Mouse (Mus musculus) thymus, postnatal 10 days (tissue): ENCODE data around the gene H2-Oa.

Source experiments
- DNase-seq, 2 experiments: peaks; one replicate each; pipeline ENCODE4 v3.0.0; 2021; ENCODE audit warnings: low spot score in 2 of 2

The H2-Oa gene

DNA sequence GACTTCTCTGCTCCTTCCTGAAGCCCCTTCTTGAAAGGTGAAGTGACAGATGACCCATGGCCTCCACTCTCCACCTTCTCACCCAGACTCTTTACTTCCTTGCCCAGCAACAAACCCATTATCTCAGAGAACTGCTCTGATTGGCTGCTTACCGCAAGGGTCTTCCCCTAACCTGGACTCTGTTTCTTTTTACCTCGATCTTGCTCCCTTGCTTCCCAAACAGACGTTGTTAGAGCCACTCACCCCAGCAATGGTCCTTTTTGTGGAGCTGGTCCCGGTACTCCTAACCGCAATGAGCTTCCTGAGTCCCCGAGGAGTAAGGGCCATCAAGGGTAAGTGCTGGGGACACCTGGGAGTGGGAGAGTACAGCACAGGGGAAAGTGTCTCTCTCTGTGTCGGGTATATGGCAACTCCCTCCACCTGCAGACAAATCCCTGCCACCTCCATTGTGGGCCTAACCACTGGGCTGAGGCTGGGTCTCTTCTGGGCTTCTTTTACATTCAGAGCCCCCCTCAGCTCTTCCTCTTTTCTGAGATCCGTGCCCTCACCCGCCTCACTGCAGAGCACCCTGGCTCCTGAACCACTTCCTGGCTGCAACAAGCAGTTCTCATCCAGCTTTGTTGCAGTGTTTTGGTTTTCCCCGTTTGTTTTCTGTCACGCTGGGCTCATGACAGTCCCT, at the start of gene H2-Oa:
H2-Oa (plus strand) TSS at position 144 of the 679 bp plus-strand sequence.
- DNase-seq, result peak; percentile 51 to 65

DNA sequence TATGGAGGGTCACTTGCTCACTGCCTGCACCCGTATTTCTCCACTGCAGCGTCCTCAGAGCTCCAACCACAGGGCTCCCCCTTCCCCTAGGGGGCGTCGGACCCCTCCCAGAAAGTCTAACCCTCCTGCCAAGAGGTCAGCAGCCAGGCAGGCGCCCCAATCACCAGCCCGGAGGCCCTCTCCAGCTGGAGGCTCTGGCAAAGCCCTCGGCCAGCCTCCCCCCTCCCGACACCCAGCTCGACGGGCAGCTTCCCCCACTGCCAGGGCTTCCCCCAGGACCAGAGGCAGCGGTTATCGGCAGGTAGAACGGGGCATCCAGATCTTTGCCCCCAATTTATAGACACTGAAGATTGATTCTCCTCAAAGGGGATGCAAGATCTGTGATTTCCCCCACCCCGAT, 46.2 kb upstream of the H2-Oa start:
- DNase-seq, result no peak

GRCm38 (mm10) chr17:34047404-34048050, 44.6 kb upstream of the H2-Oa start:
- no peak for DNase-seq

DNA sequence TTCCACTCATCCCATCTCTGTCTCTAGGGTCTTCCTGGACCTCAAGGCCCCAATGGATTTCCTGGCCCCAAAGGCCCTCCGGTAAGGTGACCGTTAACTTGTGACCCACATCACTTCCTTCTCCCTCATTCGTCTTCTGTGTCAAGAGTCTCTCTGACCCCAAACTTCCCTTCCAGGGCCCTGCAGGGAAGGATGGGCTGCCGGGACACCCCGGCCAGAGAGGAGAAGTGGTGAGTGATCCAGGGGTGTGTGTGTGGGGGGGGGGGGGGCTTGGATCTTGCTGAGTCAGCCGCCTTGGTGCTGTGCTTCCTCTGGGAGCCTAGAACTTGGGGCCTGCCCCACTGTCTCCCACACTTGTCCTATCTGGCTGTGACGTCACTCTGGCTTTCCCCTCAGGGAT, 34.9 kb upstream of the H2-Oa start:
- no peak for DNase-seq

DNA sequence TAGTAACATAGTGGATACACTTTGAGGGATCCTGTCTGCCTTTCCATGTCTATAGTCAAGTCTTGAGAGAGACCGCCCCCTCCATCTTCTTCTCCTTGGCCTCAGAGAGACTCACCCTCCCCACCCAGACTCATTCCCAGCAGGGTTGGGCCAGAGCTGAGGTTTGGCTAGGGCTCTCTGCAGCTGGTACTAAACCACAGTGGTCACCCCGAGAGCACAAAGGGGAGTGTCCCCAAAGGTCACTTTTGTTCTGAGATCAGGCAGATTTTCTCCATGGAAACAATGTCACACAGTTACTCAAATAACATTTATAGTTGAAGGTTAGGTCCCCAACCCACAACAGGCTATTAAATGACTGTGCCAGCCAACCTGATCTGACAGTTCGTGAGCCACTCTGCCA, 23.3 kb upstream of the H2-Oa start:
- no peak for DNase-seq

DNA sequence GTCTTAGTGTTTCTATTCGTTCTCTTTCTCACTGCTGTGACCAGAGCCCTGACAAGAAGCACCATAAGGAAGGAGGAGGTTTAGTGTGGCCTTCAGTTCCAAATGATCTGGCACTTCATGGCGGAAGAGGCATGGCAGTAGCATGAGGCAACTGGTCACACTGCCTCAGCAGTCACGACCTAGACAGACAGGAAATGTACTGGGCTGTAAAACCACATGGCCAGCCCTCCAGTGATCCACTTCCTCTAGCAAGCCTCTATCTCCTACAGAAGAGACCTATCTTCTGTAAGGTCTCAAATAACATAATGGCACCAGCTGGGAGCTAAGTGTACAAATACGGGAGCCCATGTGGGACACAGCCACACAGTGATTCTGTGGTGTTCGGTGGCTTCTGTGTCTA, 20.0 kb upstream of the H2-Oa start:
- no peak for DNase-seq

- peak; percentile 48 to 83 for DNase-seq
These were observed 16.9 kb upstream of the H2-Oa start for GRCm38 (mm10) chr17:34075271-34075670.

DNA sequence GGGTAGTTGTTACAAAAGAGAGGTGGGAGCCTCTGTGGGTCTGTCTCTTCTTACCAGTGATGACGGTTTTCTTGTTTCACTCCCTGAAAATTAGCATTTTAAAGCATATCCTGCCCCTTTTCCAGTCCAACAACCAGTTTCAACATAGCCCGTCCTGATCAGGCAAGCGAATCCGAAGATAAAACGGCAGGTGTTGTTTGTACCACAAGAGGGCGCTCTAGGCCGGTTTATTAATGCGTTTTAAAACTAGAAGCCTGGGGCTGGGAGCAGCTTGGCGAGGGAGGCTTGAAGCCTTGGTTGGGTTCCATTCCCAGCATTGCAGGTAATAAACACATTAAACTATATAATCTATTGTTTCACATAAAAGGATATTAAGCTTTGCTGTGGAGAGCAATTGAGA, 14.6 kb upstream of the H2-Oa start:
- peak; percentile 47 to 78 for DNase-seq

DNA sequence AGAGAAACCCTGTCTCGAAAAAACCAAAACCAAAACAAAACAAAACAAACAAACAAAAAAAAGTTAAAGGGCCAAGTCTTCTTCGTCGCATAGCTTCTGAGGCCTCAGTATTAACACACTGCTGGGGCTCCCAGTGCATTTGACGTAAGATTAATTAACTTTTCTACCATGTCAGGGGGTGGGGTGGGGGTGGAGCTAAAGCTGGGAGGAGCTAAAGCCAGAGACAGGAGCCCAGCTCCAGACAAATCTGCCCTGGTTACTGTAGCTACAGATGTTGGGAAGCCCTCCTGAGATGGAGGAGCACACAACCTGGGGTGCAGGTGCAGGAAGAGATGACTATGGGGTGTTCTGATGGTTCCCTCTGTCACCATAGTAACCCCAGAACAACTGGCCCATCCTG, 14.0 kb upstream of the H2-Oa start:
- DNase-seq, result no peak

GRCm38 (mm10) chr17:34079002-34079401, 13.1 kb upstream of the H2-Oa start:
- DNase-seq, result no peak

DNA sequence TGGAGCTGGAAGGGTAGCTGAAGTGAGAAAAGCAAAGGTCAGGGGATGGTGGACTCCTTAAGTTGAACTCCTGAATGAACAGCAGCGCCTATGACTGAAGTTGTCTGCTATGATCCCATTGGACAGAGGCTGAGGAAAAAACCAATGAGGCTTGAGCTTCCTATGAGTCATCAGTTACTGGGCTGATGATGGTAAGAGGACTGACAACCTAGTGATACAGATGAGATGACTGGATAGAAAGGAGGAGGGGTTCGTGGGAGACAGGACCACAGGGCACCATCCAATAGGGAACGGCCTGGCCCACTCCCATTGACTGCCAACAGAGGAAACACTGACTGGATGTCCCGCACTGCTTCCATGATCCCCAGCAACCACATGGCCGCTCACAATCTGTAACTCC, 12.5 kb upstream of the H2-Oa start:
- DNase-seq, result peak in 1 of 2 experiments; percentile 35

DNA sequence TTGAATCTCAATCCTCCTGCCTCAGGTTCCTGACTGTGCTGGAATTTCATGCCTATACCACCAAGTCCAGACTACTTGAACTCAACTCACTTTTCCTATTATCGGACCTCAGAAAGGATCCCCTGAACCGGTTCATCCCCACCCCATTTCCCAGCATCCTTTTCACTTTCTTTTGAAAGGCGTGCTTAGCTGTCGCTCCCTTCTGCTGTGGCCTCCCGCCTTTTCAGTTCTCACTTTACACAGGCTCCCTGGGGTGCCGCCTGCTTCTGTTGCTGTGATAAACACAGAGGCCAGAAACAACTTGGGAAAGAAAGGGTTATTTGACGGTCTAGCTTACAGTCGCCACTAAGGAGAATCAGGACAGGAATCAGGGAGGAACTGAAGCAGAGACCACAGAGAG, 9.0 kb upstream of the H2-Oa start:
- DNase-seq, result no peak

GRCm38 (mm10) chr17:34087386-34087785, 4.8 kb upstream of the H2-Oa start:
- DNase-seq, result no peak

DNA sequence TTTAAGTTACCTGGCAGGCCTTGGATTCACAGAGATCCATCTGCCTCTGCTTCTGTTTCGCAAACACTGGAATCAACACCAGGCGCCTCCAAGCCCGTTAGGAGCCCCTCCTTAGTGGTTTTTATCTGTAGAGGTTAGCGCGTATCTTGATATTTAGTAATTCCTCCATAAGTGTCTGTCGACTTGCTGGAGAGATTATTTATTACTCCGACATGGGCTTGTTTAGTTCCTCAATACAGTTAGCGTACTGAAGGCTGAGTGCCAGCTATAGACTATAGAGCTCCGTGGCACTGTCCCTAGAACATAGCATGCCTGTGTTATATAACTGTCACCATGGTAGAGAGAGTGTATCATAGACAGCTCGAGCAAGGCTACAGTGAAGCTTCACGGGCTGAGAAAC, 4.0 kb upstream of the H2-Oa start:
- DNase-seq, result no peak

GRCm38 (mm10) chr17:34090923-34091322, 1.2 kb upstream of the H2-Oa start:
- peak in 1 of 2 experiments; percentile 68 for DNase-seq

DNA sequence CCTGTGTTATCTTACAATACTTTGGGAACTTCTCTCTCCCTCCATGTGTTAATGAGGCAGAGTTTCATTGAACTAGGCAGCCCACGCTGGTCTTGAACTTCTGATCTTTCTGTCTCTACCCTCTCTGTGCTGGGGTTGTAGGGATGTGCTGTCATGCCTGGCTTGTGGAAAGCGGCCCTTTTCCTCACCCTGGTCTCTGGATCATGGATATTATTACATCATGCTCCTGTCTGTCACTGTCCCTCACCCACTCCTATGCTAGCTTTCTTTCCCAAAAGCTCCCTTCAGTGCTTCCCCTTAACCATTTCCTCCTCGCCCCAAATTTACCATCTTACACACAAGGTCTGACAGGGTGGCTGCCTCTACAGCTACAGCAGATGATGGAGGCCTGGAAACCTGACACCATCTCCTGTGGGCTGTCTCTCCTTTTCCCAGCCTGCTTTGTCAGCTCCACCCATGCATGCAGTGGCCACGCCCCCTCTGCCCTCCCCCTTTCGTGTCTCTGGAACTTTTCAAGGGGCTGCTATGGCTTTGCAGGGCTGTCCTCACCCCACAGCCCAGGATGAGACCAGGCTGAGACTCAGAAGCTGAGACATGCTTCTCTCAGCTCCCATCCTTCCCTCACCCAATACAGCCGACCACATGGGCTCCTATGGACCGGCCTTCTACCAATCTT, 1.2 kb downstream of the H2-Oa start:
- peak; percentile 53 to 61 for DNase-seq

DNA sequence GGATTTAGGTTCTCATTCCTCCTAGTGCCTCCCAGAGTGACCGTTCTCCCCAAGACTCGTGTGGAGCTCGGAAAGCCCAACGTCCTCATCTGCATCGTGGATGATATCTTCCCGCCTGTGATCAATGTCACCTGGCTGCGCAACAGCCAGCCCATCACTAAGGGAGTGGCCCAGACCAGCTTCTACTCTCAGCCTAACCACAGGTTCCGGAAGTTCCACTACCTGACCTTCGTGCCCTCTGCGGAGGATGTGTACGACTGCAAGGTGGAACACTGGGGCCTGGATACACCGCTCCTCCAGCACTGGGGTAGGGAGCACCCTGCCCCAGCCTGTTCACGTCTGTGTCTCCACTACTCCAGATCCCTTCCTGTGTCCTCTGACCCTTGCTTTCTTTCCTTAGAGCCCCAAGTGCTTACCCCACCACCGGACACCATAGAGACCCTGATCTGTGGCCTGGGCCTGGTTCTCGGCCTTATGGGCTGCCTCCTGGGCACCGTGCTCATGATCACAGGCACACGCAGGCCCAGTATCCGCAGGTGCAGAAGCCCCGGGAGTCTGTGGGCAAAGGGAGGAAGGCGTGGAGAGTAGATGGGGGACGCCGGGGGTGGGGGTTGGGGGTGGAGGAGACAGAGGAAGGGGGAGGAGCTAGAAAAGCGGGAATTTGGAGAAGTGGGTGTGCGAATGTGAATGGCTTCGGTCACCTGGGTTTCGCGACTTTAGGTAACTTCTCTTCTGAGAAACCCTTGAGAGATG, 2.3 kb downstream of the H2-Oa start:
- DNase-seq, result peak in 1 of 2 experiments; percentile 44

GRCm38 (mm10) chr17:34096497-34097010, 4.4 kb downstream of the H2-Oa start:
- DNase-seq, result no peak

- DNase-seq, result no peak
These were observed 5.1 kb downstream of the H2-Oa start for GRCm38 (mm10) chr17:34097272-34097671.

- DNase-seq, result no peak
These were observed 6.8 kb downstream of the H2-Oa start for GRCm38 (mm10) chr17:34098709-34099479.

DNA sequence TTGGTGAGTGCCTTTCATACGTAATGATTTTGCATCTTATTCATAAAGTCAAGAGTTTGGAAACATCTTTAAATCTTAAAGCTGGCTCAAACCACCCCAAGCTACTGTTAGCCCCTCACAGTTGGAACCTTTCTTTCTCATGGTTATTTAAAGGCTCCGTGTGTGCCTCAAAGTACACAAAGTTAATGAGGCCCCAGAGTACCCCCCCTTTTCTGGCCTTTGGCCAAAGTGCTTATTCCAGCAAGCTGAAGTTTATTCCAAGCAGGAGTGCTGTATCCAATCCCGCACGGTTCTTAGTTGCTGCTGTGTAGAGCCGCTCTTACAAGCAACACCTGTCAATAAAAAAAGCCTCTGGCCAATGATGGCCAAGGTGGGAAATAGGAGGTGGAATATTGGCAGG, 7.4 kb downstream of the H2-Oa start:
- no peak for DNase-seq
